Mouse (Mus musculus) gastrocnemius, adult 2 months (tissue): ENCODE results near the gene Oas3. TPM values are rescaled to one million over a fixed set of nuclear protein-coding genes. Genes with fewer than 3 reads are reported as not detected.

Source experiments
- DNase-seq: peaks from one replicate; pipeline ENCODE4 v3.0.0; 2022
- H3K27ac ChIP-seq: fragments of 200-600 bp; 2 replicates; pipeline ENCODE4 v1.8.1; 2022; ENCODE audit warnings: mild to moderate bottlenecking
- H3K4me3 ChIP-seq: fragments of 200-600 bp; 2 replicates; pipeline ENCODE4 v1.8.1; 2022; ENCODE audit warnings: mild to moderate bottlenecking, moderate library complexity
- CTCF ChIP-seq: fragments of 200-600 bp; IDR thresholded peaks from 2 replicates; pipeline ENCODE4 v1.8.1; 2022; ENCODE audit warnings: antibody characterized with exemption, mild to moderate bottlenecking, moderate library complexity
- intact Hi-C: fragments of 180-260 bp; cut with DNase I; formaldehyde crosslinking; loops from one replicate; pipeline ENCODE4 v1.15.1; 2025
- total RNA-seq, 2 experiments: library from RNA; stranded (reverse); gene quantifications; 2 replicates each; pipeline ENCODE4 v1.2.3; 2021

Oas3 gene
- total RNA-seq, 2 experiments from 2014 or later: 0.06 TPM; not detected in 1

- Histone ChIP-seq H3K27ac (no peak overlapping the region), H3K4me3 (no peak overlapping the region)
- DNase-seq: no peak
- intact Hi-C loops: loop anchor here (10.0 kb wide), 1 partner anchor 117 kb away; no protein-coding TSS in a partner anchor
- TF ChIP-seq CTCF: peak; percentile 56
Observed at GRCm38 (mm10) chr5:120742125-120742524, 35.3 kb downstream of the Oas3 start.

- Histone ChIP-seq H3K4me3 (no peak overlapping the region), H3K27ac (no peak overlapping the region)
- DNase-seq: no peak
- intact Hi-C loops: no loop called here
- TF ChIP-seq CTCF: no peak
Observed at GRCm38 (mm10) chr5:120734380-120734990, 43.0 kb downstream of the Oas3 start.

- H3K4me3 ChIP-seq: no peak overlapping the region
- no peak for TF ChIP-seq CTCF
- intact Hi-C loops: no loop called here
- DNase-seq: no peak
- H3K27ac ChIP-seq: no peak overlapping the region
Observed at GRCm38 (mm10) chr5:120733696-120734095, 43.8 kb downstream of the Oas3 start.

DNA sequence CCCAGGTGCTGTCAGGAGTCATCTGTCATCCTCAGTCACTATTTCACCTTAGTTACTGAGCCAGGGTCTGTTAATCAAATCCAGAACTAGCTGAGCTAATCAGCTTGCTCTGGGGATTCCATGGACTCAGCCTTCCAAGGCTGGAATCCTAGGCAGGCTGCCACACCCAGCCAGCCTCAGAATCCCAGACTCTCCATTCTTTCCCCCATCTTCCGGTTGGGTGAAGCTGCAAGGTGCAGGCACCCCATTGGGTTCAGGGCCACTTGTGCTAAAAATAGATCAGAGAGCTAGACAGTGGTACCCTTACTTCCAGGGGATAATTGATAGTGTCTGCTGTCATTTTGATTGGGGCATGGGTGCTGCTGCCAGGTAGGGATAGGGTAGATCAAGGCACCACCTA lies 44.7 kb downstream of the Oas3 start:
- DNase-seq: no peak
- H3K27ac ChIP-seq: peak overlapping the region; percentile 46
- TF ChIP-seq CTCF: no peak
- H3K4me3 ChIP-seq: no peak overlapping the region
- intact Hi-C loops: no loop called here

DNA sequence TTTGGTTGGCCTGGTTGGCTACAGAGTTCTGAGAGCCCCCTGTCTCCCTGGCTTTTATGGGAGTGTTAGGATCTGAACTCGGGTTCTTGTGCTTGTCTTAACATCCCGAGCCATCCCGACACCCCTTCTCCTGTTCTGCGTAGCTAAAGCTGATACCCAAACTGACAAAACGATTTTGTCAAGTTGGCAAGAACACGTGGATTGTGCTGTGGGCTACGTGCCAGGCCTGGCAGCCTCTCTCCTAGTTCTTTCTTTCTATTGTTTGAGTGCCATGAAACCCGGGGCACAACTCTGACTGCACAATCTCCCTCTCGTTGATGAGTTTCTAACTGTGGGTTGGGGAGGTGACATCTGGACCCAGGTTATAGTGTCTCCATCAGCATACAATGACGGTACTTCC lies 48.1 kb downstream of the Oas3 start:
- no peak for DNase-seq
- no peak for TF ChIP-seq CTCF
- Histone ChIP-seq H3K4me3 (no peak overlapping the region), H3K27ac (no peak overlapping the region)
- intact Hi-C loops: no loop called here

GRCm38 (mm10) chr5:120725811-120726455 lies 51.5 kb downstream of the Oas3 start:
- DNase-seq: no peak
- H3K4me3 ChIP-seq: no peak overlapping the region
- intact Hi-C loops: no loop called here
- H3K27ac ChIP-seq: no peak overlapping the region
- TF ChIP-seq CTCF: no peak

DNA sequence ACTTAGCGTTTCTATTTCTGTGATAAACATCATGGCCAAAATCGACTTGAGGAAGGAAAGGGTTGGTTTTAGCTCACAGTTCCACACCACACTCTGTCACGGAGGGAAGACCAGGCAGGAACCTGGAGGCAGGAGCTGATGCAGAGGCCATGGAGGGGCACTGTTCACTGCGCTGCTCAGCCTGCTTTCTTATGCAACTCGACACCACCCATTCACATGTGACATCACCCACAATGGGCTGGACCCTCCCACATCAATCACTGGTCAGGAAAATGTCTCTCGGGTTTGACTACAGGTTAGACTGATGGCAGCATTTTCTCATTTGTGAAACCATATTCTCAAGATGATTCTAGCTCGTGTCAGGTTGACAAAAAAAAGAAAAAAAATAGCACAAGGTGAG lies 56.5 kb downstream of the Oas3 start:
- intact Hi-C loops: no loop called here
- Histone ChIP-seq H3K4me3 (no peak overlapping the region), H3K27ac (no peak overlapping the region)
- DNase-seq: no peak
- TF ChIP-seq CTCF: no peak

GRCm38 (mm10) chr5:120718600-120719378 lies 58.7 kb downstream of the Oas3 start:
- no peak for DNase-seq
- intact Hi-C loops: no loop called here
- Histone ChIP-seq H3K27ac (no peak overlapping the region), H3K4me3 (no peak overlapping the region)
- TF ChIP-seq CTCF: no peak

DNA sequence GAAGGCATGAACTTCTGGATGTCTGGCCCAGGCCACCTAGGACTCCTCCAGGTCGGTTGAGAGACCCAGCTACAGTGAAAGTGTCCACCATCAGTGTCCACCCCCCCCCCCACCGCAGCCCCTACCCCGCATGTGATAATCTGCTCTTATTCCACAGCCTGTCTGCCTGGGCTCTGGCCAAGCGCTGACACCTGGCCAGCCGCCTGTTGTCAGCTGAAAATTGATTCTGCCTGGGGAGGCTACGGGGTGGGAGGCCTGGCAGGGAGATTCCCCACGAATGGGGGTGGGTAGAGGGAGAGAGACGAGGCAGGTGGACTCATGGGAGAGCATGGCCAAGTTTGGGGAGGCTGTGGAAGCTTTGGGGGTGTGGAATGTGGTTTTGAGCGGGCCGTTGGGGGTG lies 60.3 kb downstream of the Oas3 start:
- DNase-seq: no peak
- Histone ChIP-seq H3K4me3 (no peak overlapping the region), H3K27ac (no peak overlapping the region)
- intact Hi-C loops: no loop called here
- TF ChIP-seq CTCF: no peak

DNA sequence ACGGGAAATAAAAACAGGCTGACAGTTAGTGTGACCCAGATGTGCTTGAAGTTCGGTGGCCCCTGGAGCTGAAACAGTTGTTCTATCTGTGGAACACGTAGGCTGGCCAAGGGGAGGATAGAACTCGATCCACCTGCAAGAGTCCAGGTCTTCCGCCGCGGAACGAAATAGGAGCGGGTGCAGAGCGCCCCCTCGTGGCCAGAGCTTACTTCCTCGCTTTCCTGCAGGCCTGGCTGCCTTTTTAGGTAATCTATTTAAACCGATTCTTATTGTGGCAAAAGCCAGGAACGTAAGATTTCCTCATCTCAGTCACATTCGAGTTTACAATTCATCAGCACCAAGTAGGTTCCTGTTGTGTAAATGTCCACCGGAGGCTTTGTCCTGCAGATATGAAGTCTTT lies 63.1 kb downstream of the Oas3 start:
- H3K27ac ChIP-seq: no peak overlapping the region
- peak; percentile 91 for TF ChIP-seq CTCF
- no peak overlapping the region for H3K4me3 ChIP-seq
- peak; percentile 66 for DNase-seq
- intact Hi-C loops: loop anchor here (1.0 kb wide), 1 partner anchor 92 kb away; no protein-coding TSS in a partner anchor

- Histone ChIP-seq H3K4me3 (no peak overlapping the region), H3K27ac (no peak overlapping the region)
- no peak for TF ChIP-seq CTCF
- no peak for DNase-seq
- intact Hi-C loops: no loop called here
Observed at GRCm38 (mm10) chr5:120712721-120713120, 64.7 kb downstream of the Oas3 start.

DNA sequence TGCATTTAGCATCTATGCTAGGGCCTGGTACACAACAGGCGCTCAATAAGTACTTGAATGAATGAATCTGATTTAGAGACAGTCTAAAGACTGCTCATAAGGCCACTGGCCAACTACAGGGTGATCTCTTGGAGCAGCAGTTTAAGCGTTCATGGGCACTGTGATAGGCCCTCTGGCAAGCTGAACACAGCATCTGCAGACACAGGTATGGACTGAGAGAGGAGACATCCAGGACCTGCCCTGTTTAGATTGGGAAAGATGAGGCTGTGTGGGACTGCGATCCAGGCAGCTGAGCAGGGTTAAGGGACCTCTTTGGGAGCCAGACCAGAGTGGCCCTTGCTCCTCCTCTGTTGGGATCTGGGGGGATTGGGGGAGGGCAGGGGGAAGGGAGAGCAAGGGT lies 65.6 kb downstream of the Oas3 start, which contains the start of gene Dtx1:
TSS of gene Dtx1 (minus strand) at position 101 of the 400 bp plus-strand sequence.
- H3K4me3 ChIP-seq: peak within 1 kb of the TSS; percentile 69
- H3K27ac ChIP-seq: no peak within 1 kb of the TSS
- no peak for TF ChIP-seq CTCF
- intact Hi-C loops: no loop called here
- DNase-seq: no peak

- no peak for TF ChIP-seq CTCF
- peak; percentile 58 for DNase-seq
- intact Hi-C loops: no loop called here
- Histone ChIP-seq H3K4me3 (peak overlapping the region; percentile 69), H3K27ac (no peak overlapping the region)
Observed at GRCm38 (mm10) chr5:120711416-120711815, 66.0 kb downstream of the Oas3 start.
